Mouse (Mus musculus): ENCODE results near the gene Lrrc8b.

DNA sequence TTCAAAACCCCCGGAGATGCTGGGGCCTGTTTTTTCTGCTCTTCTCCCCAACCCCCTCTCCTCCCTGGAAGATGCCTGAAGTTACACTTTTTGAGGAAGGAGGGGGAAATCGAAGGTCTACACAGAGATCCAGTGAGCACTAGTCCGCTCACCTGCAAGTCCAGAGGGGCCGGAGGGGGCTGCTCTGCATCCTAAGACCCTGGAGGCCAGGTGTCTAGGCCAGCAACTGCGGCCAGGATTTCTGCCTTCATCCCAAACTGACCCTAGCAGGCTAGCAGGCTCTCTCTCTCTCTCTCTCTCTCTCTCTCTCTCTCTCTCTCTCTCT is 104.4 kb downstream of the Lrrc8b start:
- TF ChIP-seq POLR2A (IDR thresholded peaks at IDR 0.05; ENCODE audit: borderline replicate concordance, extremely low read depth, low read depth, low read length) = no peak
- TF ChIP-seq CTCF (IDR thresholded peaks at IDR 0.05; ENCODE audit: insufficient read depth, low read length) = no peak

All from lung, adult 2 months (tissue).